Mouse (Mus musculus) retina, postnatal 7 days (tissue): ENCODE results near the gene Dmrtb1.

Experiments
- DNase-seq: peaks from one replicate; pipeline ENCODE4 v3.0.0-alpha.2; 2012; ENCODE audit warnings: low read depth, low spot score

Gene Dmrtb1

DNA sequence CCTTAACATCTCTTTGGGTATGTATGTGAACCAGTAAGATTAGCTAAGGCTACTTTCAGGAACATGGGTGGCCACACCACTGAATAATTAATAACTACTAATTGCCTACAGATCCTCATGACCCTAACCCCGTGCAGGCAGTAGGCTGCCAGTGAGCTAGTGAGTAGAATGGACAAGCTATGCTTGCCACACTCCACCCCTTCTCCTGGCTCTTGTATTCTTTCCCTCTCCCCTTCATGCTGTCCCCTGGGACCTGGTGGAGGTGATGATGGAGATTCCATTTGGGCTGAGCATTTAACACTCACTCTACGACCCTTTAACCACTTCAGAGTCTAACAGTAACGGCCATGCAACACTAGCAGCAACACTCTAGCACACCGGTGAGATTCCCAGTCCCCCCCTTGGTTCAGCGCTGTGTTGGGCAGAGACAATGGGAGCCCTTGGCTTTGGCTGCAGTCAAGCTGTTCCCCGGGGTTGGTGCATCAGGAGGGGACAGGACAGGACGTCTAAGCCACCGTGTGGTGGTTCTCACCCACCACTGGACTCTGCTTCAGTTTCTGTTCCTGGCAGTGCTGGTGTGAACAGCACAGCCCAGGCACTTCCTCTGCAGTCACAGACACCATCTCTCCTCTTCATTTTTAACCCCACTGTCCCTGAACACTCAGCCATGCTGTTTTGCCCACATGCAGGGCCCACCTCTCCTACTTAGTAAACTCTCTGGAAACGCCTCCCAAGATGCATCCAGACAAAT, 2.8 kb downstream of the Dmrtb1 start:
- DNase-seq, result no peak

DNA sequence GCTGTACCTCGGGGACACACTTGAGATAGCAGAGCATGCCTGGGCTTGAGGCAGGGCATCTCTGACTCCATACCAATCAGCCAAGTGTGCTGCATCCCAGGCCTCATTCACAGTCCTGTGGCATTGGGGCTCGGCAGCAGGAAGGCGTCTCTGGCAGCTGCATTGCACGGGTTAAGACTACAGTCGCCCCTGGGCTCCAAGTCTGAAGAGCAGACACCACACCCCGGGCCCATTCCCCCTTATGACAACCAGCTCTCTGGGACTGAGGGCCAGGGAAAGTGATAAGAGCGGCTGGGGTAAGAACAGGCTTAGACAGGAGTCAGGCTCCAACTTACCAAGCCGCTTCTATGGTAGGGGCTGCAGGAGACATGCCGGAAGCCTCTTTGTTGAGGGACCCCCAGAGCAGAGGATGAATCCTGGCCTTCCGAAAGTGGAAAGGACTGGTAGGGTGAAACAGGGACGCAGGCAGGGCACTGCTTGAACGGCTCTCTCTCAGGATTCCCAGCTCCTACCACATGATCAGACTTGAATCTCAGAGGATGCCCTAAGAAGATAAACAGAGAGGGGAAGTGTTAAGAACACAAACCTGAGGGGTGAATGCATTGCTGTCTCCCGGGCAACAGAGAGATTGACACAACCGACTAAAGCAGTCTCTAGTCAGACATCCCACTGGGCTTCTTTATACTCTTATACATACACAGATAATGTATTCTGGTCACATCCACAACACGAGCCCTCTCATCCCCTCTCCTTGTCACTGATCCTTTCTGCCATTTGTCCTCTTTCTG, 3.5 kb downstream of the Dmrtb1 start:
- no peak for DNase-seq

DNA sequence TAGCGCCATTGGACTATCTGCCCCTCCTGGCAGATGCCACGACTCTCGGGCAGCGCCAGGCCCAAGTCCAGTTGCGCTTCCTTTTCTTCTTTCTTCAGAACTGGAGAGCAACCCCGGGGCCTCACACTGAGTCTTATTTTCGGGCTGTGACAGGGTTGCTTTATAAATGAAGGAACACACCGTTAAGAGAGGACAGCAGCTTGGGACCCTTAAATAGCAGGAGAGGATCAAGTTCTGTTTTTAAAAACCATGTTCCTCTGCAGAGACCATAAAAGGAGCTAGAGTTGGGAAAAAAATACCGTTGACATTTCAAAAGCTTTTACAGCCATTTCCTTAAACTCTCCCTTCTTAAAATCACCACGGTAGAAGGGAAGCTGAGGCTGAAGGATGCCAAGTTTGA, 8.4 kb downstream of the Dmrtb1 start:
- no peak for DNase-seq

DNA sequence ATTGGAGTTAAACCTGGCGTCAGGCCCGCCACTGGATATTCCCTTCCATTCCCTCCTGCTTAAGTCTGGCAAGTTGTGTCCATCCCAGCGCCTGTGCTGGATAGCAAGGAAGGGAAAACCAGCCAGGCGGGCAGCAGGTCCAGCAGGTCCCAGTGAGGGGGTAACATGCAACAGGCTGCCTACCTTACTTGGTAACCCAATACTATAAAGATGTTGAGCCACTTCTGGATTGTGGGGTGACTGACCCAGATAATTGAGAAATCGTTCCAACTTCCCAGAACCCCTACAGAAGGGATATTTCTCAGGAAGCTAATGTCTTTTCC, 9.7 kb downstream of the Dmrtb1 start:
- DNase-seq, result no peak

DNA sequence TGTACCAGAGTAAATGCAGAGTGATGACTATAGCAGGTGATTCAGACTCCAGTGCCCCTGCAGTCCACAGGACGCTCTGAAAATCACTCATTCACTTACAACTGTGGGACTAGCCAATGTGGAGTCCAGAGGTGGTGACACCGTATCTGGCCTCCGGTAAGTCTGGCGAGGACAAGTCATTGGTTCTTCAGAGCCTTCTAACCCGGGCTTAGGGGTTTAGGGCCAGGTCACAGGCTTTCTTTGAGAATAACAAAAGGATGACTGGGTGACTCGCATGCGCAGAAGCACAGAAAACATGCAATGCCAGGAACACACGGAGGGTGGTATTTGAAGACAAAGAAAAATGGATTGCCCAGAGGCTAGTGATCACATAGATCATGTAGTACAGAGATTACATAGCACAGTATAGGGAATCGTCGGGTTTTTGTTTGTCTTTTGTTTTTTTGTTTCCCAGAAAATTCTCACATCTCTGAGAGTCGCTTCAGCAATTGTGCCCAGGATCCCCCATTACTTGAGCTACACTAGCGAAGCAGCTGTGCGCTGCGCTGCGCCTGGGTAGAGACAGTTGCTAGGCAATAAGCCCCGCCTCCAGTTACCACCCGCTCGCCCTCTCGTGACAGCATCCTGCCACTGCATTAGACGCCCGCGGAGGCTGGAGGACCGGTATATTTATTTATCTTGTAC, 10.2 kb downstream of the Dmrtb1 start:
- DNase-seq, result peak; percentile 71

DNA sequence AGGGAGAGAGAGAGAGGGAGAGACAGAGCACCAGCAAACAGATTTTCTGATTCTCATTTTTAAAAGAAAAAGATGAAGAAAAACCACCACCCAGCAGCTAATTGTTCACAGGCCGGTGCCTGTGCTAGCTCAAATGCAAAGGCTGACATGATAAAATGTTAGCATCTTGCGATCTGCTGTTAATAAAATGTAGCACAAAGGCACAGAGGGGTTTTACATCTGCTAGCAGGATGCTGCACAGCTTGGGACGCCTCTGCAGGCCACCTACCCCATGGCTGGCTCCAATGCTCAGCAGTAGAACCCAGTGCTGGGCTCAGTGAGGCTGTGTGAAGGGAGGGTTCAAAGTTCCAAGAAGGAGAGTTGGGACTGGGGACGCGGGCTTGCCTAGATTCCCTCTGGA, 13.3 kb downstream of the Dmrtb1 start:
- no peak for DNase-seq

DNA sequence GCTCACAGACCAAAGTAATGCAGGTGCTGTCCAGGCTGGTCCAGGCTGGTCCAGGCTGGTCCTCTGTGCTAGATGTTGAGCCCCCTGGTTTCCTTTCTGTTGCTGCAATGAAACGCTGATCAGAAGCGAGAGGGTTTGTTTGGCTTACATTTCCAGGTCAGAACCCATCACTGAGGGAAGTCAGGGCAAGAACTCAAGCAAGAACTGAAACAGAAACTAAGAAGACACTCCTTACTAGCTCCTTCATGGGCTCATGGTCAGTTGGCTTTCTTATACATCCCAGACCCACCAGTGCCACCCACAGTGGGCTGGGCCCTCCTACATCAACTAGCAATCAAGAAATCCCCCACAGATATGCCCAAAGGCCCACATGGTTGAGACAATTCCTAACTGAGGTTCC, 15.5 kb downstream of the Dmrtb1 start:
- DNase-seq, result no peak

DNA sequence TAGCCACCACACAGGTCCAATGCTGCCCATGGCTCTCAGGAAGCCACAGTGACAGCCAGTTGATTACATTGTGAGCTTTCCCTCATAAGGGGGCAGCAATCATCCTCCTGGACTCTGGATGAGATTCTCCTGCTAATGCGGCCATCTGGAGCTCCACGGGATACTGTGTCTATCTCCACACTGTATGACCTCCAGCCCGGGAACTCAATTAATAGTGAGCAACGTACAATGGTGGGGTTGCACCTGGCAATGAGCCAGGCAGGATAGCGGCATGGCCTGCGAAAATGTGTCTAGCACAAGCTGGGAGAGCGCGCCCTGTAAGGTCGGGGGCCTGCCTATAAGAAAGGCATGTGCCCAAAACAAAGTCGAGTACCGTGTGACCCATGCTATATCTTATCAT, 23.4 kb downstream of the Dmrtb1 start:
- DNase-seq, result no peak

DNA sequence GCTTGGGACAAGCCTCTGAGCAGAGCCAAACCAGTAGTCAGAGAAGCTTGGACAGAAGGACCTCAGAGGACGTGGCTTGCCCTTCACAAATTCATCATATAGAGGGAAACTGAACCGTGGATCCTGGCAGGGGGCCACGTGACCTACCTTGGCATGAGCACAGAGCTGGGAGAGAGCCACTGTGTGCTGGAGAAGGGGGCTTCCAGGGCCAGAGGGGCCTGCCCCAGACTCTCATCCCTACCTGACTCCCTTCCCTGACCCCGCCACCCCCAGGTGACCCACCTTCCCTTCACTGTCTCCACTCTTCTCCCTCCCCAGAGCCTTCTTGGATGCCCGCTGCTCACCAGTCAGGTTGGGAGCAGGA, 30.8 kb downstream of the Dmrtb1 start:
- DNase-seq, result no peak

DNA sequence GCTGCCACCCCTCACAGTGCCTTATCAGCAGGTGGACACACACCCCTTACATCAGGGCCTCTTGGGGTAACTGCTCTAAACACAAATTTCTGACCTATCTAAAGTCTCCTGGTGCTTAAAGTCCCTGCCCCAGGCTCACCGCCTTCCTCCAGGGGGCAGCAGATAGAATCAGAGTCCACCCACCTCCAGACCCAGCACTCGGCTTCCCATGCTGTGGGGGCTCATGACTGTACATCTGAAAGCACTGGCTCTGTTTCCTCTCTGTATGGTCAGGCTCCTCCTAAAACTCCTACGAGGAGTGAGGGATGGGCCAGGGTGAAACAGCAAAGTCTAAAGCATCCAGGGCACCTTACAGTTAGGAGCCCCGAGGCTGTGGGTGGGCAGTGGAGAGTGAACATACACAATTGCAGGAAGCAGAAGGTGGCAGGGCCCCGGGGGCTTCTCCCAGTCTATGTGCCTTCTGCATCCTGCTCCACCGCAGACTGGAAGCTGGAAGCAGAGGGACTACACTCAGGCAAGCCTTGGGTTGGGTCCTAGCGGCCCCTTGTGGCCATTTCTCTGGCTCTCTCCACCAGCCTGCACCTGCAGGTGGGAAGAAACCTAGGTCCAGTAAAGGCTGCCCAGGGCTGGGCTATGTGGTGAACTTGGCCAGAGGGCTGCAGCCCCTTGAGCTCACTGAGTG, 31.3 kb downstream of the Dmrtb1 start:
- DNase-seq, result peak; percentile 74

DNA sequence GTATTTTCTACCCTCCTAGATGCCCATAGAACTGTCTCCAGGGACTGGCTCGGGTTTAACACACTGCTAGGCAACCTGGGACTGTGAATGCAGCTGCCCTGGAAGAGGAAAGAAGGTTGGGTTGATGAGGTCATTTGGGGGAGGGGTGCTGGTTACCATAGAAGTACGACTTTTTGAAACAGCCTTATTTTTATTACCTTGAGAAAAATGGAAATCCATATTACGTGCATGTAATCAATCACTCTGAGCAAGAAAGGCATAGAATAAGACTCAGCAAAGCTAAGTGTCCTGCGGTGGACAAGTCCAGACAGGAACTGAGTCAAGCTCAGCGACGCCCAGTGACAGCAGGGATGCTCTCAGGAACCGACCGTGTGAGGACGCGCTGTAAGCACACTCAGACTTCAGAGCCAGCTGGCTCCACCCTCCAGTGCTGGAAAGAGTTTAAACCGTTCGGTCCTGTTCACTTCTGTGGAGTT, 33.0 kb downstream of the Dmrtb1 start:
- DNase-seq, result no peak

DNA sequence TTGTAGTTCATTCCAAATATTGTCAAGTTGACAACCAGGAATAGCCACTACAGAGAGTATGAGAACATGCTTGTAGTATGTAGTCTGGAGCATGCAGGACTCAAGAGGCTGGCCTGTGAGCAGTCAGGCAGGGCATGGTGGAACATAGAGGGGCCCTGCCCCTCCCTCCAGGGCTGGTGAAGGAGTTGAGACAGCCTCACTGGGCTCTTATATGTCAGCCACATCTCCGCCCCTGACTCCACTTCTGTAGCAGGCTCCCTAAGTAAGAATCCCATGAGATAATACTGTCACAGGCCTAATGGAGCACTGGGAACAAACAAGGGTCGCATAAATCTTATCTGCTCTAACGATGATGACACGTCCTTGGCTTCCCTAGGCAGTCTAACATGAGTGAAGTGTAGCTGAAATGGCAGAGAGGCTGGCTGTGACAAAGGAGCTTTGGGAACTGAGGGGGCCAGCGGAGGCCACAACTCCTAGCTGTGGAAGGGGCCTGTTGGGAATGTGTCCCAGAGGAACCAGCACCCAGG, 35.0 kb downstream of the Dmrtb1 start:
- DNase-seq, result no peak

DNA sequence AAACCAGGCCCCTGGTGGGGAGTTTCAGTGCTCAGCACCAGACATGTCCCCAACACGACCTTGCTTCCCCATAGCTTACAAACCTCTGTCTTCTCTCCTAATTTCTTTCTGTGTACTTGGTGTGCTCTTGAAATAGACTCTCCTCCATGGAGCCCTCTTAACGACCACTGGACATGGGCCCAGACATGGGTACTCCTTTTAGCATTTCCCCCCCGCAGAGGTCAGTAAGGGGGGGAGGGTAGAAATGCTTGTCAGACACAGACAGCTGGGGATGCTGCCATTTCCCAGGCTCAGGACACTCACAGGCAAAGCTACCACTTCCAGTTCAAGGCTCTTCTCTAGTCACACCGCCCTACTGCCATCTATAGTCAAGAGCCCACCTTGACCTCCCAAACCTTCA, 42.4 kb downstream of the Dmrtb1 start:
- DNase-seq, result no peak

DNA sequence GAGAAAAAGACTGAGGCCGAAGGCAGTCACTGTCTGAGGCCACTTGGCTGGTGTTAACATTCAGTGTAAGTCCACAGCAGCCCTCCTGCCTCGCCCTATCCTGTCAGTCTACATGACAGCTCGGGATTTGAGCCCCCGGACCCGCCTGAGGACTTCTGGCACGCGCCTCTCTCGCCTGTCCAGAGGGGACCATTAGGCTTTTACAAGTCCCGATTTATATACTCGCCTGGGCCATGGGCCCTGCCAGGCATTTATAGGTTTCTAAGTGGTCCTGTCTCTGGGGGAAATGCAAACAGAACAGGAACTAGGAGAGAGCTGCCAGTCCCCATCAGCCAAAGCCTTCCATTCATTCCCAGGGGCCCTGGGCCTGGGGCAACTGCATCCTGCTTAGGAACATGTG, 45.7 kb downstream of the Dmrtb1 start:
- no peak for DNase-seq

DNA sequence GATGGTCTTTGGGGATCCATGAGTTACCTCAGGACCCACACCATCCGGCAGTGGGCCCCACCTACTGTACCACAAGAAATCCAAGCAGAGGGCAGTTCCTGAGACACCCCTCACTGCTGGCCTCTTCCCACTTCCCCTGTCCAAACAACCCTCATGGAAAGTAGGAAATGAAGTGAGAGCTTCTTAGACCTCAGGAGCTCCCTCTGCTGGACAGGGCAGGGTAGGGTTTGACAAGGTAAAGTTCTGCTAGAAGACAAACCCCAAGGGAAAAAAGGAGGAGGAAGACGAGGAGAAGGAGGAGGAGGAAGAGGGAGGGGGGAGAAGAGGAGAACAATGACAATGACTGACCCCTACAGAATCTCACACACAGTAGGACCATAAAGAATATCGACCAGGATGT, 46.4 kb downstream of the Dmrtb1 start:
- no peak for DNase-seq

DNA sequence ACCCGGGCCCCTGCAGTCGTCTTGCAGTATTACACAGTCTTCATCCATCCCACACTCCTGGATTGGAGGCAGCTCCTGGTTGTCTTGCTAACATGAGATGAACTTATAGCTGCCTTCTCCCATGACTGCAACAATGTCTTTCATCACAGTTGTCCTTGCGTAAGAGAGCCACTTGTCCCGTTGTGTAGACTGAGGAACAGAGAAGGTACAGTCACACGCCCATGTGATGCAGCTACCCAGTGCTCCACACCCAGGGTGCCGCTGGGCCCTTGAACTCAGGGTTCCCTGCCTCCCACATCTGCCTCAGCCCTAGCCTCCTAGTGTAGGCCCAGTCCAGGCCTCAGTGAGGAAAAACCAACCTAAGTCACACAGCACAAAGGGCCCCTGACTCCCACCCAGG, 47.9 kb downstream of the Dmrtb1 start:
- no peak for DNase-seq

DNA sequence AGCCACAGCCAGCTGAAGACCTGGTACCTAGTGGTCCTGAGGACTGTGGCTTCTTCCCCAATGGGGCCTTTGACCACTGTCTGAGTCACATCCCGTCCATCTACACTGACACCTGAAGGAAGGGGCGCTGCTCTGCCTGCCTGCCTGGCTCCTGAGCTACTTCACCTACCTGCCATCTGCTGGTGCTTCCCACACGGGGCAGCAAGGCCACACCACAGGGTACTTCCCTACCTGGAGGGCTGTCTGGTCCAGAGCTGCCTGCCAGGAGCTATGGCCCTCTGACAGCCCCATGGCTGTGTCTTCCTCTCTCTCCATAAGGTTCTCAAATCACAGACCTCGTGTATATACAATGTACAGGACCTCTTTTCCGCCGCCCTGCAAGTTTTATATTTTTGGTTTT, 49.4 kb downstream of the Dmrtb1 start:
- no peak for DNase-seq

DNA sequence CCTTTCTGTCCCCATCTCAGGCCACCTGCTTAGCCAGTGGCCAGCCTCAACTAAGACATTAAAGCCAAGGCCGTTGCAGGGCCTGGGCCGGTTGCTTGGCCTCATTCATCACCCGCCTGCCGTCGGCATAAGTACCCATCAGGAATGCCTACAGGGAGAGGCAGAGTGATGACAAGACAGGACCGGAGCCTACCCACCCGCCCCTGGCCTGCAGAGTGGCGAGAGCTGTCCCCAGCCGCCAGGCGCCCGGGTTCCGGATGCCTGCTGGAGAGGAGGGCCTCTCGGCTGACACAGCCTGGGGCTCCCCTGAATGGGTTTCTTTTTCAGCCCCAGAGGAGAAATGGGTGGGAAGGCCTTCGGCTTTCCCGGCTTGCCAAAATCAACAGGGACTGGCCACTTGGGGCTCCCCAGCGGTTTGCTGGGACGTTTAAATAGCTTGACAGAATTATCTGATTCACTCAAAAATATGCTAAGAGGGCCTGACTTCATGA, 55.1 kb downstream of the Dmrtb1 start:
- no peak for DNase-seq

DNA sequence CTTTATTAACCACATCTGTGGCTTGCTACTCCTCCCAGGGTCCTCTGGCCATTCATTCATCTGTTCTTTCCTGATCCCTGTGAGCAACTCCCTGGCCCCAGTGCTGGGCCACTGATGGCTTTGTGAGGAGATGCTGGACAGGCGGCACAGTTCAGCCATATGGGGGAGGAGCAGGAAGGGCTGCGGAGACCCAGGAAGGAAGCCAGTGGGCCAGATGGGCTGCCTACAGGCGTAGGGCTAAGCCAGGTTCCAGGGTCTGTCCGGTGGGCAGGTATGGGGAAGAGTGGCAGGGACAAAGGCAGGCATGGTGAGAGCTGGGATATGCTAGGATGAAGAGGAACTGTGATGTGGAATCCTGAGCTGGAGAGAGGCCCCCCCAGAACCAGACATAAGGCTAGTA, 55.8 kb downstream of the Dmrtb1 start:
- no peak for DNase-seq
